Mouse (Mus musculus): Measurements from ENCODE around the gene Olfr372. TPM values are rescaled to one million over a fixed set of nuclear protein-coding genes. Genes with fewer than 3 reads are reported as not detected.

Gene Olfr372
- total and polyA plus RNA-seq, 3 experiments, result 0.27 TPM; not detected in 2

GRCm38 (mm10) chr8:72105165-72105564 is 64.1 kb downstream of the Olfr372 start:
- TF ChIP-seq POLR2AphosphoS5 (IDR thresholded peaks at IDR 0.05; ENCODE audit: insufficient replicate concordance, low read depth, low read length) (no peak), GATA1 (IDR thresholded peaks at IDR 0.05; ENCODE audit: borderline replicate concordance, low read length) (no peak), TAL1 (conservative IDR thresholded peaks at IDR 0.05; ENCODE audit: low read depth, low read length) (no peak), CTCF (IDR thresholded peaks at IDR 0.05; ENCODE audit: low read depth, low read length) (no peak), GATA2 (IDR thresholded peaks at IDR 0.05; ENCODE audit: borderline replicate concordance, low read depth, low read length) (no peak)
- peaks cover 2% of the 10 kb centered on the region; the same call in 1 of the 2 replicates for H3K4me1 ChIP-seq (ENCODE audit: insufficient read depth, low read depth, low read length)
- ATAC-seq (ENCODE audit: extremely low read depth, insufficient number of reproducible peaks, low FRiP score, poor library complexity, severe bottlenecking) (no peak), DNase-seq (ENCODE audit: low spot score) (no peak)
- H3K4me3 ChIP-seq (ENCODE audit: low read depth, low read length), result no peak overlapping the region
- H3K36me3 ChIP-seq (replicated peaks), result no peaks in the 10 kb centered on the region
- no peaks in the 10 kb centered on the region for H3K9me3 ChIP-seq (replicated peaks)
- peaks cover 15% of the 10 kb centered on the region for H3K27me3 ChIP-seq (ENCODE audit: insufficient read depth, low read length)

GRCm38 (mm10) chr8:72106740-72107139 is 65.7 kb downstream of the Olfr372 start, which contains the start of gene Olfr374:
Gene Olfr374 (plus strand): TSS chr8:72107040.
- DNase-seq (ENCODE audit: low spot score), result no peak

More at GRCm38 (mm10) chr8:72106740-72107139, 65.7 kb downstream of the Olfr372 start, which contains the start of gene Olfr374:
- Histone ChIP-seq H3K9me3 (replicated peaks) (no peaks in the 10 kb centered on the region), H3K4me1 (ENCODE audit: insufficient read depth, low read depth, low read length) (peaks cover 7% of the 10 kb centered on the region), H3K36me3 (replicated peaks) (no peaks in the 10 kb centered on the region), H3K27me3 (ENCODE audit: insufficient read depth, low read length) (peaks cover 15% of the 10 kb centered on the region), H3K4me3 (ENCODE audit: low read depth, low read length) (no peak within 1 kb of the TSS)
- no peak for TF ChIP-seq TAL1 (conservative IDR thresholded peaks at IDR 0.05; ENCODE audit: low read depth, low read length)
- TF ChIP-seq CTCF (IDR thresholded peaks at IDR 0.05; ENCODE audit: low read depth, low read length), result no peak
- no peak for TF ChIP-seq GATA1 (IDR thresholded peaks at IDR 0.05; ENCODE audit: borderline replicate concordance, low read length)
- TF ChIP-seq GATA2 (IDR thresholded peaks at IDR 0.05; ENCODE audit: borderline replicate concordance, low read depth, low read length), result no peak
- no peak for ATAC-seq (ENCODE audit: extremely low read depth, insufficient number of reproducible peaks, low FRiP score, poor library complexity, severe bottlenecking)

Other genes starting within 250 kb of the Olfr372 start
- 14.6 and 16.9 TPM in 2 replicates for gene Zfp709, start 159.2 kb upstream of the Olfr372 start, total RNA-seq (2014; fragmentation: Nextera tagmentation)
- gene Zfp709, start 159.2 kb upstream of the Olfr372 start, total RNA-seq (2017), result 13.1 and 15.7 TPM in 2 replicates
- gene Zfp709, start 159.2 kb upstream of the Olfr372 start, polyA plus RNA-seq (2012), result 0.45 and 0.91 TPM in 2 replicates
- gene Zfp882, start 132.6 kb upstream of the Olfr372 start, total RNA-seq (2014; fragmentation: Nextera tagmentation), result 7.0 and 9.2 TPM in 2 replicates
- gene Zfp882, start 132.6 kb upstream of the Olfr372 start, total RNA-seq (2017), result 5.4 and 6.8 TPM in 2 replicates
- 0.47 and 0.62 TPM in 2 replicates for gene Zfp882, start 132.6 kb upstream of the Olfr372 start, polyA plus RNA-seq (2012)
- 39.4 and 45.1 TPM in 2 replicates for gene Zfp617, start 132.6 kb upstream of the Olfr372 start, total RNA-seq (2014; fragmentation: Nextera tagmentation)
- gene Zfp617, start 132.6 kb upstream of the Olfr372 start, total RNA-seq (2017), result 28.1 and 31.7 TPM in 2 replicates
- gene Zfp617, start 132.6 kb upstream of the Olfr372 start, polyA plus RNA-seq (2012), result 1.8 and 3.0 TPM in 2 replicates
- gene Zfp961, start 90.2 kb upstream of the Olfr372 start, total RNA-seq (2014; fragmentation: Nextera tagmentation), result 59.4 and 73.2 TPM in 2 replicates
- gene Zfp961, start 90.2 kb upstream of the Olfr372 start, total RNA-seq (2017), result 25.1 and 34.5 TPM in 2 replicates
- 2.2 and 5.4 TPM in 2 replicates for gene Zfp961, start 90.2 kb upstream of the Olfr372 start, polyA plus RNA-seq (2012)
- not detected in 2 replicates for gene Cyp4f18, start 31.6 kb upstream of the Olfr372 start, total RNA-seq (2014; fragmentation: Nextera tagmentation)
- 0.12 TPM in 1 of 2 replicates, not detected in the other for gene Cyp4f18, start 31.6 kb upstream of the Olfr372 start, total RNA-seq (2017)
- 0.10 and 0.12 TPM in 2 replicates for gene Cyp4f18, start 31.6 kb upstream of the Olfr372 start, polyA plus RNA-seq (2012)
- gene Olfr373, start 42.0 kb downstream of the Olfr372 start, total RNA-seq (2014; fragmentation: Nextera tagmentation), result not detected in 2 replicates
- 0.05 and 0.06 TPM in 2 replicates for gene Olfr373, start 42.0 kb downstream of the Olfr372 start, total RNA-seq (2017)
- not detected in 2 replicates for gene Olfr373, start 42.0 kb downstream of the Olfr372 start, polyA plus RNA-seq (2012)
- gene Olfr374, start 65.8 kb downstream of the Olfr372 start, total RNA-seq (2014; fragmentation: Nextera tagmentation), result not detected in 2 replicates
- gene Olfr374, start 65.8 kb downstream of the Olfr372 start, total RNA-seq (2017), result 0.12 and 0.22 TPM in 2 replicates
- gene Olfr374, start 65.8 kb downstream of the Olfr372 start, polyA plus RNA-seq (2012), result not detected in 2 replicates
- gene Tpm4, start 93.8 kb downstream of the Olfr372 start, total RNA-seq (2014; fragmentation: Nextera tagmentation), result not detected in 2 replicates
- gene Tpm4, start 93.8 kb downstream of the Olfr372 start, total RNA-seq (2017), result 2.2 and 2.7 TPM in 2 replicates
- gene Tpm4, start 93.8 kb downstream of the Olfr372 start, polyA plus RNA-seq (2012), result 0.03 and 0.04 TPM in 2 replicates
- 63.9 and 77.0 TPM in 2 replicates for gene Rab8a, start 120.0 kb downstream of the Olfr372 start, total RNA-seq (2014; fragmentation: Nextera tagmentation)
- 418 and 431 TPM in 2 replicates for gene Rab8a, start 120.0 kb downstream of the Olfr372 start, total RNA-seq (2017)
- gene Rab8a, start 120.0 kb downstream of the Olfr372 start, polyA plus RNA-seq (2012), result 51.8 and 63.6 TPM in 2 replicates
- gene Hsh2d, start 148.4 kb downstream of the Olfr372 start, total RNA-seq (2014; fragmentation: Nextera tagmentation), result 1.6 TPM in 1 of 2 replicates, not detected in the other
- gene Hsh2d, start 148.4 kb downstream of the Olfr372 start, total RNA-seq (2017), result 0.16 and 0.35 TPM in 2 replicates
- 1.5 and 2.2 TPM in 2 replicates for gene Hsh2d, start 148.4 kb downstream of the Olfr372 start, polyA plus RNA-seq (2012)
- gene Cib3, start 171.6 kb downstream of the Olfr372 start, total RNA-seq (2014; fragmentation: Nextera tagmentation), result not detected in 2 replicates
- gene Cib3, start 171.6 kb downstream of the Olfr372 start, total RNA-seq (2017), result 0.23 TPM in 1 of 2 replicates, not detected in the other
- not detected in 2 replicates for gene Cib3, start 171.6 kb downstream of the Olfr372 start, polyA plus RNA-seq (2012)
- not detected in 2 replicates for gene Gm11034, start 172.4 kb downstream of the Olfr372 start, total RNA-seq (2014; fragmentation: Nextera tagmentation)
- gene Gm11034, start 172.4 kb downstream of the Olfr372 start, total RNA-seq (2017), result not detected in 2 replicates
- not detected in 2 replicates for gene Gm11034, start 172.4 kb downstream of the Olfr372 start, polyA plus RNA-seq (2012)
- gene Fam32a, start 178.5 kb downstream of the Olfr372 start, total RNA-seq (2014; fragmentation: Nextera tagmentation), result 17.1 and 20.7 TPM in 2 replicates
- 32.7 and 34.8 TPM in 2 replicates for gene Fam32a, start 178.5 kb downstream of the Olfr372 start, total RNA-seq (2017)
- gene Fam32a, start 178.5 kb downstream of the Olfr372 start, polyA plus RNA-seq (2012), result 49.4 and 50.9 TPM in 2 replicates
- gene Ap1m1, start 198.8 kb downstream of the Olfr372 start, total RNA-seq (2014; fragmentation: Nextera tagmentation), result 49.8 and 62.7 TPM in 2 replicates
- gene Ap1m1, start 198.8 kb downstream of the Olfr372 start, total RNA-seq (2017), result 35.0 and 39.4 TPM in 2 replicates
- gene Ap1m1, start 198.8 kb downstream of the Olfr372 start, polyA plus RNA-seq (2012), result 93.8 and 98.3 TPM in 2 replicates